Mouse (Mus musculus) kidney, embryonic 16.5 days (tissue): Measurements from ENCODE around the gene Wnt11. TPM values are rescaled to one million over a fixed set of nuclear protein-coding genes. Genes with fewer than 3 reads are reported as not detected.

Source experiments
- ATAC-seq: fragments of 200-750 bp; cut with Nextera tagmentation; 2 replicates; pipeline ENCODE4 v1.8.0; 2017; ENCODE audit warnings: moderate TSS enrichment; ENCODE audit not compliant: low FRiP score, low TSS enrichment
- H3K27ac ChIP-seq: fragments of 300-500 bp; sonication (generic); 2 replicates; pipeline ENCODE4 v1.5.1; 2014; ENCODE audit warnings: low read length
- H3K27me3 ChIP-seq: fragments of 300-500 bp; sonication (generic); 2 replicates; pipeline ENCODE4 v1.6.1; 2014; ENCODE audit warnings: low read length, control low read depth, mixed read lengths; ENCODE audit not compliant: insufficient read depth
- H3K36me3 ChIP-seq: fragments of 300-500 bp; sonication (generic); 2 replicates; pipeline ENCODE4 v1.6.1; 2014; ENCODE audit warnings: low read length, control low read depth, mixed read lengths; ENCODE audit not compliant: insufficient read depth
- H3K4me1 ChIP-seq: fragments of 300-500 bp; sonication (generic); 2 replicates; pipeline ENCODE4 v1.6.1; 2014; ENCODE audit warnings: low read length, control low read depth, mixed read lengths; ENCODE audit not compliant: insufficient read depth
- H3K4me2 ChIP-seq: fragments of 300-500 bp; sonication (generic); replicated peaks from 2 replicates; pipeline ENCODE4 v1.6.1; 2014; ENCODE audit warnings: low read depth, low read length
- H3K4me3 ChIP-seq: fragments of 300-500 bp; sonication (generic); 2 replicates; pipeline ENCODE4 v1.5.1; 2014; ENCODE audit warnings: mild to moderate bottlenecking, low read length
- H3K9ac ChIP-seq: fragments of 300-500 bp; sonication (generic); replicated peaks from 2 replicates; pipeline ENCODE4 v1.6.1; 2014; ENCODE audit warnings: low read length
- H3K9me3 ChIP-seq: fragments of 300-500 bp; sonication (generic); 2 replicates; pipeline ENCODE4 v1.6.1; 2016; ENCODE audit warnings: low read length, control low read depth
- WGBS: fragments of 180-500 bp; shearing (Covaris S2); extraction: QIAGEN DNeasy Blood & Tissue Kit; methylation state at CpG from one replicate; pipeline ENCODE4 v1.1.7; 2014; 5-methylcytosine and 5-hydroxymethylcytosine counted together
- polyA plus RNA-seq: library from polyadenylated mRNA; unstranded; fragments of >200 nt; fragmentation: Nextera tagmentation; extraction: Ambion mirVana; gene quantifications from 2 replicates; pipeline ENCODE4 v1.2.1, GENCODE M21; 2015

Gene Wnt11
- polyA plus RNA-seq, 1 experiment from 2014 or later = 33.3 TPM

- no peak for ATAC-seq
- H3K9me3 ChIP-seq = no peaks in the 10 kb centered on the region
- WGBS = 90% methylated on average over 12 of the region's 12 CpGs
- no peak overlapping the region for H3K27ac ChIP-seq
- H3K9ac ChIP-seq = no peak overlapping the region
- no peak overlapping the region for H3K4me2 ChIP-seq
- H3K4me1 ChIP-seq = peaks cover 16% of the 10 kb centered on the region; the same call in 1 of the 2 replicates
- H3K27me3 ChIP-seq = 0 out of 2 replicates have a peak, but pooled peaks cover 3% of the 10 kb centered on the region
- no peak overlapping the region for H3K4me3 ChIP-seq
- H3K36me3 ChIP-seq = no peaks in the 10 kb centered on the region
Observed at GRCm38 (mm10) chr7:98873316-98873715, 38.4 kb downstream of the Wnt11 start.

DNA sequence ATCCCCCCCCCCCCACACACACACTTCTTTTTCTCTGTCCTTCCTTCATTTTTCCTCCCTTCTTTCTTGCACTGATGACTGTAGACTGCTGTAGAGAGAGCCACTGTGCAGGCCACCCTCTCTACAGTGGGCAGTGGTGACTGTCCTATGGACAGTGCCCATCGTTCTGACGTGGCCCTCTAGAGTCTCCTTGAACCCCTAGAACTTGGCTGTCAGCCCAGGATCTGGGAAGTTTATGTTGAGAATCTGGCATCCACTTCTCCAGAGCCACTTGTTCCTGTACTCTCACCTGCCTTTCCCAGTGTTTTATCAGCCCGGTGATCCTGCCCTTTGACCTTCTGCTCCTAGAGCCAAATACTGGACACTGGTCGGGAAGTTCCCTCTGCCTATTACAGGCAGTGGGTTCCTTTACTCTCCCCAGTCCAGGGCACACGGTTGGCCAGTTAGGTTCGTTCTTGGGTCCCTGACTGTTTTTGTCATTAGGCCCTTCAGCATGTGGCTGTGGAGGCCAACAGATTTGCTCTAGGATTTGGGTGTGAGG, 39.6 kb downstream of the Wnt11 start:
- H3K9me3 ChIP-seq = no peaks in the 10 kb centered on the region
- H3K9ac ChIP-seq = no peak overlapping the region
- no peak overlapping the region for H3K4me3 ChIP-seq
- WGBS = 59% methylated on average over 6 of the region's 6 CpGs
- 0 out of 2 replicates have a peak, but pooled peaks cover 3% of the 10 kb centered on the region for H3K27me3 ChIP-seq
- ATAC-seq = no peak
- no peak overlapping the region for H3K4me2 ChIP-seq
- no peaks in the 10 kb centered on the region for H3K36me3 ChIP-seq
- peaks cover 16% of the 10 kb centered on the region; the same call in 1 of the 2 replicates for H3K4me1 ChIP-seq
- no peak overlapping the region for H3K27ac ChIP-seq

- WGBS = 35% methylated on average over 13 of the region's 13 CpGs
- no peak for ATAC-seq
- no peak overlapping the region for H3K4me3 ChIP-seq
Observed at GRCm38 (mm10) chr7:98875390-98875990, 40.6 kb downstream of the Wnt11 start.

GRCm38 (mm10) chr7:98876119-98876518, 41.2 kb downstream of the Wnt11 start:
- Histone ChIP-seq H3K9me3 (no peaks in the 10 kb centered on the region), H3K36me3 (no peaks in the 10 kb centered on the region), H3K4me2 (no peak overlapping the region), H3K4me1 (peaks cover 10% of the 10 kb centered on the region; the same call in 1 of the 2 replicates), H3K27me3 (0 out of 2 replicates have a peak, but pooled peaks cover 3% of the 10 kb centered on the region), H3K4me3 (no peak overlapping the region), H3K27ac (no peak overlapping the region), H3K9ac (no peak overlapping the region)
- ATAC-seq = no peak; the same call in 1 of the 2 replicates
- 38% methylated on average over 13 of the region's 13 CpGs for WGBS

More at GRCm38 (mm10) chr7:98875390-98875990, 40.6 kb downstream of the Wnt11 start:
- peaks cover 16% of the 10 kb centered on the region; the same call in 1 of the 2 replicates for H3K4me1 ChIP-seq
- H3K27me3 ChIP-seq = 0 out of 2 replicates have a peak, but pooled peaks cover 3% of the 10 kb centered on the region
- no peaks in the 10 kb centered on the region for H3K9me3 ChIP-seq
- H3K36me3 ChIP-seq = no peaks in the 10 kb centered on the region
- no peak overlapping the region for H3K4me2 ChIP-seq
- H3K27ac ChIP-seq = no peak overlapping the region
- no peak overlapping the region; the same call in 1 of the 2 replicates for H3K9ac ChIP-seq

GRCm38 (mm10) chr7:98879176-98879575, 44.3 kb downstream of the Wnt11 start:
- Histone ChIP-seq H3K4me3 (no peak overlapping the region), H3K27ac (no peak overlapping the region), H3K9ac (no peak overlapping the region), H3K4me1 (peaks cover 10% of the 10 kb centered on the region; the same call in 1 of the 2 replicates), H3K9me3 (no peaks in the 10 kb centered on the region), H3K36me3 (no peaks in the 10 kb centered on the region), H3K27me3 (no peaks in the 10 kb centered on the region), H3K4me2 (no peak overlapping the region)
- no peak for ATAC-seq
- WGBS = 80% methylated on average over 2 of the region's 2 CpGs

- no peak for ATAC-seq
Observed at GRCm38 (mm10) chr7:98881887-98882286, 47.0 kb downstream of the Wnt11 start.

DNA sequence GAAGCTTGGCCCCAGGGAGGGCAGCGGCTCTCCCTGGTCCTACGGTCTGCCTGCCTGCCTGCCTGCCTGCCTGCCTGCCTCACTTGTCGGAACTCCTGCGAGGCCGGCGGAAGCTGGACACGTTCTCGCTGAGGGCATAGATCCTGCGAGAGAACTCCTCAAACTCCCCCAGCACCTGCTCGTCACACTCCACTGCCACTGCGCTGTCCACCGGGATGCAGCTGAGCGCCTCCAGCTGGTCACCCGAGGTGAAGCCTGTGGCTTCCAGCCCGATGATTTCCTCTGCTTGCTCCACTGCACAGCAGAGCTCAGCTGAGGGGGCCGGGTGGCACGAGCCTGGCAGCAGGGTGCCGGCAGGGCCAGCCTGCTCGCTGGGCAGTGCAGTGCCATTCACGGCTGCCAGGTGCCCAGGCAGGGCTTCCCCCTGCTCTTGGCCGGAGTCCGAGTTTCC, 52.9 kb downstream of the Wnt11 start:
- no peak overlapping the region for H3K4me3 ChIP-seq
- 0 out of 2 replicates have a peak, but pooled peaks cover 3% of the 10 kb centered on the region for H3K36me3 ChIP-seq
- peak; percentile 88 for ATAC-seq
- H3K4me1 ChIP-seq = peaks cover 18% of the 10 kb centered on the region
- H3K27me3 ChIP-seq = no peaks in the 10 kb centered on the region
- H3K27ac ChIP-seq = no peak overlapping the region
- no peaks in the 10 kb centered on the region for H3K9me3 ChIP-seq
- no peak overlapping the region for H3K9ac ChIP-seq
- H3K4me2 ChIP-seq = peak overlapping the region; percentile 26
- 35% methylated on average over 22 of the region's 22 CpGs for WGBS

More at GRCm38 (mm10) chr7:98881887-98882286, 47.0 kb downstream of the Wnt11 start:
- Histone ChIP-seq H3K36me3 (0 out of 2 replicates have a peak, but pooled peaks cover 3% of the 10 kb centered on the region), H3K27me3 (no peaks in the 10 kb centered on the region), H3K4me1 (no peaks in the 10 kb centered on the region), H3K4me2 (no peak overlapping the region), H3K27ac (no peak overlapping the region), H3K4me3 (no peak overlapping the region), H3K9me3 (no peaks in the 10 kb centered on the region), H3K9ac (no peak overlapping the region)
- 65% methylated on average over 4 of the region's 4 CpGs for WGBS

DNA sequence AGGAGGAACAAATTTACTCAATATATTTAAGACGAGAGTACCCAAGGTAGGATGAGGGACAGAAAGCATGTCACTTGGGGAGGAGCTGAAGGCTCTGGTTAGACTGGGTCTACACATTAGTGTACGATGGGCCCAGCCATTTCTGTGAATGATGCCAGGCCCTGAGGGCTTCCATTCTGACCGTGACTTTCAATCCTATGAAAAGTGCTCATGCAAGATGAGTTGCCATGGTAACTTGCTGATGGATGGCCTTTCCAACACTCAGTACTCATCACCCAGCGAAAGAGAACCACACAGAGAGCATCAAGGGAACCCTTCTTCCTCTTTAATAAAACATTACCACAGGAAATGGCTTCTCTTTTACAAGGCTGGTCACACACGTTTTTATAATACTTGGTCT, 53.9 kb downstream of the Wnt11 start:
- Histone ChIP-seq H3K9me3 (no peaks in the 10 kb centered on the region), H3K9ac (no peak overlapping the region), H3K27me3 (no peaks in the 10 kb centered on the region), H3K4me2 (no peak overlapping the region), H3K36me3 (0 out of 2 replicates have a peak, but pooled peaks cover 3% of the 10 kb centered on the region), H3K4me1 (peaks cover 21% of the 10 kb centered on the region), H3K4me3 (no peak overlapping the region), H3K27ac (no peak overlapping the region)
- WGBS = 51% methylated on average over 5 of the region's 5 CpGs
- no peak for ATAC-seq

GRCm38 (mm10) chr7:98889211-98889610, 54.3 kb downstream of the Wnt11 start:
- Histone ChIP-seq H3K9me3 (no peaks in the 10 kb centered on the region), H3K36me3 (0 out of 2 replicates have a peak, but pooled peaks cover 3% of the 10 kb centered on the region), H3K9ac (no peak overlapping the region), H3K27me3 (no peaks in the 10 kb centered on the region), H3K4me3 (no peak overlapping the region), H3K27ac (no peak overlapping the region), H3K4me1 (peaks cover 24% of the 10 kb centered on the region), H3K4me2 (no peak overlapping the region)
- no peak for ATAC-seq
- 24% methylated on average over 7 of the region's 7 CpGs for WGBS

DNA sequence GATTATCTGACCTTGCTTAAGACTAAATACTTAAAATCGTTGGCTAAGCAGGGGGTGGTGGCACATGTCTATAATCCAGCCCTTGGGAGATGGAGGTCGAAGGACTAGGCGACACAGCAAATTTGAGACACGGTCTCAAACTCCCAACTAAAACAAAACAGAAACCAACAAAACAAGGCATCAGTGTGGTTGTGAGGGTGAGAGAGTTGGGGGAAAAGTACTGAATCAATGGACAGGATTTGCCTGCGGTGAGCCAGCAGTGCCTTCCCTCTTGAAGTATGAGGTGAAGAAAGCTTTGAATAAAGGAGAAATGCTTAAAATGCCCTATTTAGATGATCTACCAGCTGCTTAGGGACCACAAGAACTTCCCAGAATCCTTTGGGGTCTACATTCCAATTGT, 58.2 kb downstream of the Wnt11 start:
- peaks cover 44% of the 10 kb centered on the region for H3K4me1 ChIP-seq
- H3K4me3 ChIP-seq = no peak overlapping the region
- H3K9ac ChIP-seq = no peak overlapping the region
- H3K27ac ChIP-seq = no peak overlapping the region
- H3K4me2 ChIP-seq = no peak overlapping the region
- H3K27me3 ChIP-seq = no peaks in the 10 kb centered on the region
- WGBS = 80% methylated on average over 5 of the region's 5 CpGs
- no peak for ATAC-seq
- no peaks in the 10 kb centered on the region for H3K36me3 ChIP-seq
- no peaks in the 10 kb centered on the region for H3K9me3 ChIP-seq
